Mouse (Mus musculus) adrenal gland, postnatal 25 days (tissue): ENCODE results near the gene Slc16a12. TPM values are rescaled to one million over a fixed set of nuclear protein-coding genes. Genes with fewer than 3 reads are reported as not detected.
"Not testable (repeated sequence)": the region's sequence is repeated elsewhere in the genome, so short reads cannot be mapped to it uniquely, and the experiment has no call there.

Experiments
- DNase-seq: peaks from one replicate; pipeline ENCODE4 v3.0.0; 2021; ENCODE audit warnings: mixed read lengths
- microRNA-seq, 2 experiments: library from miRNA; unstranded; fragments of <30 nt; microRNA quantifications; one replicate each; pipeline ENCODE4 v1.2.0; 2021
- total RNA-seq: library from RNA; stranded (reverse); gene quantifications from 2 replicates; pipeline ENCODE4 v1.2.3, GENCODE M21; 2021

Gene Slc16a12
- total RNA-seq, 1 experiment from 2014 or later = 0.39 TPM

DNA sequence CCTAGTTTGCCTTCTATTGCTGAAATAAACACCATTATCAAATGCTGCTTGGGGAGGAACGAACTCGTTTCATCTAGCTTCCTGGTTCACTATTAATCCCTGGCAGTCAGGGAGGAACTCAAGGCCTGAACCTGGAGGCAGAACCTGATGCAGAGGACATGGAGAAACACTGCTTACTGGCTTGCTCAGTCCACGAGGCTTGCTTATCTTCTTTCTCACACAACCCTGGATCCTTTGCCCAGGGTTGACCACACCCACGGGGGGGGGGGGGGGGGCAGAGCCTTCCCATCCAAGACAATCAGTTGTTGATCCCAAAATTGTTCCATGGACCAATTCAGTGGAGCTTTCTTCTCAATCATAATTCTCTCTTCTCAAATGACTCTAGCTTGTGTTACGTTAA lies 84.3 kb downstream of the Slc16a12 start:
- no peak for DNase-seq

DNA sequence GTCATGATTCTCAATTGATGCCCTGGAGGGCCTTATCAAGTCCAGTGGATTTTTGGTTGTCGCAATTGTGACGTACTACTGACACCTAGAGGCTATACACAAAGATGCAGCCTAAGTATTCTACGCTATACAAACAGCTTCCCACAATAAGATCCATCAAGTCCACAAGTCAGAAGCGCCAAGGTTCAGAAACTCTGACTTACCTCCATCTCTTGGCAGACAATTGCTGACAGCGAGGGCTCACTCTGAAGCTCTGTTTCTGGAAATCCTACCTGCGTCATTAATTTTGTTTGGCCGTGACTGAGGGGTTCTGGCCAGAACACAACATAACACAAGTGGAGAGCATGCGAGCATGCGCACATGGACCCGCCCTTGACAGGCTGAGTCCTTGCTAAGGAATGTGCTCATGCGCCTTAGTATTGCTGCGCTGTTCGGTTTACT lies 85.0 kb downstream of the Slc16a12 start:
- DNase-seq = peak; percentile 72

DNA sequence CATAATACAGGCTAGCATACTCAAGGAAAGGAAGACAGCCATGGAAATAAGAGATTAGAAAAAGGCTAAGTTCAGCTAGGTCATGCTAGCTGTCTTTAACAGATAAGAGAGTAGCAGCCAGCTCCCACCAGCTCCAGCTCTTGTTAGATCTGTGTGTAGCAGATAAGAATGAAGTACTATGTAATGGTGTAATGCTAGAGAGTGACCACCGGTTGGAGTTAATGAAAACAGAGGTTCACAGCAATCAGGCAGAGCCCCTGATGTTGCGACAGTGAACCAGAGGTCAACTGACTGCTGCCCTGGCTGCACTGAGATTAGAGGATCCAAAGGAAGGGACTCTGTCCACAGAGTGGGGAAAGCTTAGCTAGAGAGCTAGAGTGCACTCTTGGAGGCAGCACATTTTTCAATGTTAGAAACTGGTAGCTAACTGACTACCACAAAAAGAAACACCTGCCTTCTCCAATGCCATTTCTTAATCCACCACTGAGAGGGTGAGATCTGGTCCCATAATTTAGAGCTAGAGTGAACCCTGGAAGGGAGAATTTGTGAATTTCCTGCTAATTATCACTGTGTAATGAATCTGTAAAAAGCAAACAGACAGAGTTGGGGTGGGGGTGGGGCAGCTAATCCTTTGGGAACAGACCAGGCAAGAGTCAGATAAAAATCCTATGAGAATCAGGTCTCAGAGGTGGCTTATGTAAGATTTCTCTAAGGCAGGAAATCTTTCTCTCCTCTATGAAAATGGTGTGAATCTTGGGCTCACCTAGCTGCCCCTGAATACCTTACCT lies 90.4 kb downstream of the Slc16a12 start:
- DNase-seq = no peak

DNA sequence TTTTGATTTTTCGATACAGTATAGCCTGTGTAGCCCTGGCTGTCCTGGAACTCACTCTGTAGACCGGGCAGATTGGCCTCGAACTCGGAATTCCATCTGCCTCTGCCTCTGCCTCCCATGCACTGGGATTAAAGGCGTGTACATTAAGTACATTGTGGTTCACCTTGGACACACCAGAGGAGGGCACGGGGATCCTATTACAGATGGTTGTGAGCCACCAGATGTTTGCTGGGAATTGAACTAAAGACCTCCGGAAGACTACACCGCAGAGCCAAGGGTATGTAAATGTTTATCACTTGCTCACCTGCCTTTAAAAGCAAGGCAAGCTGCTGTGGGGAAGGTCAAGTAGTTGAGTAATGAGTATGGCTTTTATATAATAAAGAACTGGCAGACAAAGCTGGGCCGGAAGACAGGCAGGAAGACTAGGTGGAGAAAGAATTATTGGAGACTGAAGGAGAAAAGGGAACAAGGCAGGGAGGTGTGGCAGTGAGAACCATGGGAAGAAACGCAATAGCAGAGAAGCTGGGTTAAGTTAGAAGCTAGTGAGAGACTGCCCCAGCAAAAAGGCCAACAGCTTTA lies 91.8 kb downstream of the Slc16a12 start:
- DNase-seq = no peak

DNA sequence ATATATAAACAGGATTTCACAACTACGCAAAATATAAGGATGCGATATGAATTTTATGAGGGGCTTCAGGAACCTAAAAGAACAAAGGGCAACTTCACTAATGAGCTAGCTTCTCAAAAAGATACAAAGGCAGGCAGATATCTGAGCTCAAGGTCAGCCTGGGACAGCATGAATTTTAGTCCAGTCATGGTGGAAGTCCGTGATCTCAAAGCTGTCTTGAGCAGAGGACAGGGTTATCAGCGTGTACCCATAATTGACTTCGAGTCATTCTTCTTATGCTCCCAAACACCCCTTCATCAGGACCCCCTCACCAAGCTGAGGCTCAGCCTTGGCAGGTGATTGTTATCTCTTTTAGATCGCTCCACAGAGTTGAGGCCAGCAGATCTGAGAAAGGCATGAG lies 96.1 kb downstream of the Slc16a12 start:
- DNase-seq = no peak

DNA sequence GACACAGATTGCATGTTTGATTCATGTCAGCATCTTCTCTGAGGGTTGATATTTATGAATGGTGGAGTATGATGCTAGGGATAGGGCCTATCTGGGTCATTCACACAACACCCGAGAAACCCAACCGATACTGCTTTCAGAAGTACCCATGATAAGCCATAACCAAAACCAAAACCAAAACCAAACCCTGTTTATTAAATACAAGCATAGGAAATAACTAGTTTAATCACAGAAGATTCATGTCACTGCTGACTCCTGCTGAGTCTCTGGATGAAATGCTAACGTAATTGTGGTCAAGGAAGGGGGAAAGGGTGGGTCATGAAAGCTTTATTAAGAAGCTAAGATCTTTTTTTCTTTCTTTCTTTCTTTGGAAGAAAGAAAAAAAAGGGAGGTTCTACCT lies 96.8 kb downstream of the Slc16a12 start:
- no peak for DNase-seq

DNA sequence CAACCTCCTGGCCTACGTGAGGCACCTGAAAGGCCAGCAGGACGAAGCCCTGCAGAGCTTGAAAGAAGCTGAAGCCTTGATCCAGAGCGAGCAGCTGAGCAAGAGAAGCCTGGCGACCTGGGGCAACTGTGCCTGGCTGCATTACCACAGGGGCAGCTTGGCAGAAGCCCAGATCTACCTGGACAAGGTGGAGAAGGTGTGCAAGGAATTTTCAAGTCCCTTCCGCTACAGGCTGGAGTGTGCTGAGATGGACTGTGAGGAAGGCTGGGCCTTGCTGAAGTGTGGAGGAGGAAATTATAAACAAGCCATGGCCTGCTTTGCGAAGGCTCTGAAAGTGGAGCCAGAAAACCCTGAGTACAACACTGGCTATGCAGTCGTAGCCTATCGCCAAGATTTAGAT lies 99.5 kb downstream of the Slc16a12 start:
- DNase-seq = not testable (repeated sequence)

DNA sequence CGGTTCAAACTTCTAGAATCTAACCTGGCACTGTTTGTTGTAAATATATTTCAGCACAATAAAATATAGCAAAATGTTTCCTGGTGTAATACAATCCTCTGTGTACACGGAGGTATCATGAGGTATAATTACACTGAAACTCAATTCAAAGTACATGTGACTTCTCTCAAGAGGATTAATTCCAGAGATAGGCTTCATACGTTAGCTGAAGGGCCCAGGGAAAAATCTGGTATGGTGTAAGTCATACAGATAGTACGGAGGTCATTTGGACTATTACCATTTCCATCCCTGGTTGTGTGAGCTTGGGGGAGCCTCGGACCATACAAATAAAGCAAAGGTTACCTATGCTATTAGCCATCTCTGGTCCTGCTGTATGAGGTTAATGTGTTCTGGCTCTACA lies 104.5 kb downstream of the Slc16a12 start:
- no peak for DNase-seq

DNA sequence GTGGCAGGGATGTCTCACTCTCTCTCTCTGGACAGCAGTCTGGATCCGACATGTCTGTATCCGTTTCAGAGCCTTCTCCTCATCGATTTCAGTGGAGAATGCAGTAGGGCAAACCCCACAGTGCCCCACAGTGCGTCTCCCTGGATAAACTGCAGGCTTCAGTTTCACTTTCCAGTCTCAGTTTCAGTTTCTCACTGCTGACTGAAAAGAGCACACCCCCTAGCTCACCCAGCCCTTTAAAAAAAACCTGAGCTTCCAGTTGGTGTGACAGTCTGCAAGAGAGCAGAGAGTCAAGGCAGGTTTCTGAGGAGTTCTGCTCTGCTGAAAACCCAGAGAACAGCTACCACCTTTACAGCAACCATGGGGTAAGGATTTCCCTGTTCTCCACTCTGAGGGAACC lies 106.5 kb downstream of the Slc16a12 start, which contains the start of the genes Ifit1bl2 and Ifit1:
TSS of gene Ifit1bl2 (minus strand) at position 121 of the 400 bp plus-strand sequence.
TSS of gene Ifit1 (plus strand) at position 249 of the 400 bp plus-strand sequence.
- no peak for DNase-seq

DNA sequence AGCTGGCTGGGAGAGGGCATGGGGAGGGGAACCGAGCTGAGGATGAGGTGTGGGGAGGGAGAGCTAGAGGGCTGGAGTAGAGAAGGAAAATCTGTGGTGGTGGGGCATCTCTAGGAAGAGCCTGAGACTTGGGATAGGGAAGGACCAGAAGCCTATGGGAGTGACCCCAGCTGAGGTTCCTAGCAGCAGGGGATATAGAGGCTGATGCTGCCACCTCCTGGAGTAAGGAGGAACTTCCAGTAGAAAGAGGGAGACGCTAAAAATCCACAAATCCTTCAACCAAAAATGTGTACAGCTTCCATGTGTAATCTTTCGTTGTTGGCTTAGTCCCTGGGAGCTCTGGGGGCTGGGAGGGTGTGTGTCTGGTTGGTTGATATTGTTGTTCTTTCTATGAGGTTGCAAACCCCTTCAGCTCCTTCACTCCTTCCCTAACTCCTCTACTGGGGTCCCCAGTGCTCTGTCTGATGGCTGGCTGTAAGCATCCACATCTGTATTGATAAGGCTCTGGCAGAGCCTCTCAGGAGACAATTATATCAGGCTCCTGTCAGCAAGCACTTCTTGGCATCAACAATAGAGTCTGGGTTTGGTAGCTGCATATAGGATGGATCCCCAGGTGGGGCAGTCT lies 110.0 kb downstream of the Slc16a12 start:
- DNase-seq = peak; percentile 46

DNA sequence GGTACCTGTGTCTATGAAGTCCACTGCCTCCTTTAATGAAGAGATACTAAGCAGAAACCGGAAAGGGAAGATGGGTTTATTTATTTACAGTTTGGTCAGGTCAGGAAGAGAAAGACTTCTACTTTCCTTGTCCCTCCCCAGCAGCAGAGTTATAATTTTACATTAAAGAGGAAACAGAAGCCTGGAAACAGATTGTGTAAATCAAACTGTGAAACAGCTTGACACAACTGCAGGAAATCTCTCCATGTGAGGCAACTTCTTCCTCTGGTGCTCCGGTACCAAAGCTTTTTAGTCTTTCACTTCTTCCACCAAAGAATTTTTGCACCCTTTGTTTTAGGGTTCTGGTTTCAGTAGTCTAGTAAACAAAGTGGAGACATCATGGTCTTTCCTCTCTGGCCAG lies 113.6 kb downstream of the Slc16a12 start:
- DNase-seq = no peak

DNA sequence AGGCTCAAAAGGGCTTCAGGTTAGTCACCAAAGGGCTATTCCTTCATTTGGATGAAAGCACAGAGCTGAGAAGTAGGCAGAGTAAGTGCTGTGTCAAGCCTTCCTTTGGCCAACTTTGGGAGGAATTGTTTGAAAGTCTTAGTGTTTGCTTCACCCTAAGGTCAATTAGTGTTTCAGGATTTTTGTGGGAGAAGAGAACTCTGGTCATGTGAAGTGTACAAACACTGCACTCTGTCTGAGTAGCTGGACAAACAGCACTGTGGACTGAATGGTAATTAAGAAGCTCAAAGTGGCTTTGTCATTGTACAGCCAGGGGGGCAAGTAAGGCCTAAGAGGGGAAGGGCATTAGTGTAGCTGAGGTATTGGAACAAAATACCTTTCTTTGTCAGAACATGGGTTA lies 115.6 kb downstream of the Slc16a12 start:
- no peak for DNase-seq

DNA sequence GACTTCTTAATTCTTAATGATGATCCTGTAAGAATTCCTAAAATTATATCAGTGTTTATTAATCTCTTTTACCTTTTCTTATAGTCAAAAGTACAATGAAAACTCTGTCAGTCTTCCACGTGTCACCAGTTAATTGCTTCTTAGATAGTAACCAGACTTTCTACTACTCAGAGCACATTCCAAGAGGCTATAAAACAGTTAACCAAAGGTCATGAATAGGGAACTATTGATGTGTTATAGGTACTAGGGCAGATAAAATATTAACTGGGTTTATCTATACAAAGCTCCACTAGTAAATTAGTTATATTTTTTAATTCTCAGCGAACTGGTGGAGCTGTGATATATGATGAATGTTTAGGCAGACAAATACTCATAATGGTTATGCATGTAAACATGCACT lies 119.6 kb downstream of the Slc16a12 start:
- no peak for DNase-seq

DNA sequence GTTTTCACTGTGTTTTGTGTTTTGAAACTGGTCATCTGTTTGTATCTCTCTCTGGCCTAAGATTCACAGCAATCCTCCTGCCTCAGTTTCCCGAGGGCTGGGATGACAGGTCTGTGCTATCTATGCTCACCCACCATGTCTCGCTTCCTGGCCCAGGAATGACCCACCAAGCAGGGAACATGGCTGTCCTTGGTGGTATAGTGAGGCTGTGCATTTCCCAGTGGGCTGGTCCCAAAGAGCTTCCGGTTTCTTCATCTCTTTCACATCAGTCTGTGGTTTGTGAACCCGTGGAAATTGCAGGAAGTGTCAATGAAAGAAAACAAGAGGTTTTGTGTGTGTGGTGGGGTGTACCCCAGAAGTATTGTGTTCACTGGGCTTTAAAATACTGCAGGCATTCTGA lies 122.4 kb downstream of the Slc16a12 start:
- DNase-seq = no peak

DNA sequence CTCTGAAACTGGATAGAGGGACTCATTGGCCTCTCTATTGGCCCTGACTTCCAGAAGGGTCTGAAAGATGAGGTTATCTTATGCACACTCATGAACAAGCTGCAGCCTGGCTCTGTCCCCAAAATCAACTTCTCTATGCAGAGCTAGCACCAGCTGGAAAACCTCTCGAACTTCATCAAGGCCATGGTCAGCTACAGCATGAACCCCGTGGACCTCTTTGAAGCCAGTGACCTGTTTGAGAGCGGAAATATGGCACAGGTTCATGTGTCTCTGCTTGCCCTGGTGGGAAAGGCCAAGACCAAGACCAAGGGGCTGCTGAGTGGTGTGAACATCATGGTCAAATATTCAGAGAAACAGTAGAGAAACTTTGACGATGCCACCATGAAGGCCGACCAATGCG lies 123.3 kb downstream of the Slc16a12 start:
- no peak for DNase-seq

DNA sequence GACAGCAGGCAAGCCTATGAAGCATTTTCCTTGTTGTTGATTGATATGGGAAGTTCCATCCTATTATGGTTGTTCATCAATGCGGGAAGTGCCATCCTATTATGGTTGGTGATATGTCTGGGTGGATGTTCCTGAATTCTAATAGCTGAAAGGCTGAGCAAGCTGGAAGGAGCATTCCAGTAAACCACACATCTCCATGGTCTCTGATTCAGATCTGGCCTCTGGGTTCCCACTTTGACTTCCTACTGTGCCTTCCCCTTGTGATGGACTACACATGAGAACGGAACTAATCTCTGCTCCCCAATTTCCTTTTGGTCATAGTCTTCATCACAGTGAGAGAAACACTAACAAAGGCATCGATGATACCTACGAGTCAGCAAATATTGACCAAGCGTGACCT lies 126.2 kb downstream of the Slc16a12 start:
- no peak for DNase-seq

Small RNA genes lying within 50 kb of the gene (microRNA-seq; reads per million reads assigned to microRNA genes)
- 0 reads per million in 2 experiments for gene Gm27476

Other genes starting within 250 kb of the Slc16a12 start
- gene Lipa, start 219.8 kb downstream of the Slc16a12 start, total RNA-seq = 192 and 213 TPM in 2 replicates
- gene Ifit2, start 196.6 kb downstream of the Slc16a12 start, total RNA-seq = 2.3 and 4.9 TPM in 2 replicates
- 7.4 and 10.7 TPM in 2 replicates for gene Ifit3, start 163.8 kb downstream of the Slc16a12 start, total RNA-seq
- gene Ifit1bl1, start 145.3 kb downstream of the Slc16a12 start, total RNA-seq = 0.82 TPM in 1 of 2 replicates, not detected in the other
- gene Ifit3b, start 139.3 kb downstream of the Slc16a12 start, total RNA-seq = 3.2 and 4.9 TPM in 2 replicates
- 0.24 and 0.48 TPM in 2 replicates for gene Ifit1bl2, start 106.5 kb downstream of the Slc16a12 start, total RNA-seq
- gene Ifit1, start 106.4 kb downstream of the Slc16a12 start, total RNA-seq = 4.1 and 5.1 TPM in 2 replicates
- gene Pank1, start 132.2 kb upstream of the Slc16a12 start, total RNA-seq = 101 and 105 TPM in 2 replicates
- 7.2 and 8.4 TPM in 2 replicates for gene Kif20b, start 175.1 kb upstream of the Slc16a12 start, total RNA-seq